Mouse (Mus musculus) heart, adult 18-20 months (tissue): Measurements from ENCODE around the gene Lmna. TPM values are rescaled to one million over a fixed set of nuclear protein-coding genes. Genes with fewer than 3 reads are reported as not detected.

Source experiments
- DNase-seq, 2 experiments: peaks; one replicate each; pipeline ENCODE4 v3.0.0; 2021 to 2022; ENCODE audit warnings: mixed read lengths in 1 of 2
- long read RNA-seq, 2 experiments: library from polyadenylated mRNA; stranded (forward); transcript quantifications; one replicate each; pipeline ENCODE4 v2.0.0; 2021
- total RNA-seq, 2 experiments: library from RNA; stranded (reverse); gene quantifications; 2 replicates each; pipeline ENCODE4 v1.2.3; 2021

Gene Lmna
- total RNA-seq = 100 to 1,000 TPM; 113 to 129 TPM
- long read RNA-seq, experiment 1, transcript Lmna-201 (12 exons, 3,156 nt) = minor isoform, 54 of 360 reads
- long read RNA-seq, experiment 1, transcript Lmna-203 (10 exons, 2,021 nt) = major isoform, 103 of 360 reads
- long read RNA-seq, experiment 1, partial matches to known transcripts = 176 of 360 reads
- long read RNA-seq, experiment 1, other reads (novel, unspliced or antisense) = 24 of 360 reads
- long read RNA-seq, experiment 2, transcript Lmna-201 (12 exons, 3,156 nt) = minor isoform, 27 of 263 reads
- long read RNA-seq, experiment 2, transcript Lmna-203 (10 exons, 2,021 nt) = major isoform, 57 of 263 reads
- long read RNA-seq, experiment 2, partial matches to known transcripts = 160 of 263 reads
- long read RNA-seq, experiment 2, other reads (novel, unspliced or antisense) = 17 of 263 reads

- DNase-seq = peak; percentile 93 to 96
Measured at GRCm38 (mm10) chr3:88509692-88510420, at the start of gene Lmna. Gene Lmna, minus strand, starts transcription at chr3:88509956.

- no peak for DNase-seq
Measured at GRCm38 (mm10) chr3:88556616-88557015, 46.9 kb upstream of the Lmna start.

GRCm38 (mm10) chr3:88555731-88556130, 46.0 kb upstream of the Lmna start:
- DNase-seq = no peak

- no peak for DNase-seq
Measured at GRCm38 (mm10) chr3:88555069-88555605, 45.4 kb upstream of the Lmna start.

- DNase-seq = peak in 1 of 2 experiments; percentile 70
Measured at GRCm38 (mm10) chr3:88553880-88554586, 44.3 kb upstream of the Lmna start.

GRCm38 (mm10) chr3:88553525-88553879, 43.7 kb upstream of the Lmna start, which contains the start of gene Ubqln4:
Gene Ubqln4, plus strand, starts transcription at chr3:88553758.
- peak; percentile 93 for DNase-seq

GRCm38 (mm10) chr3:88552676-88553524, 43.1 kb upstream of the Lmna start, which contains the start of gene Lamtor2:
Gene Lamtor2, minus strand, starts transcription at chr3:88553074.
- DNase-seq = peak; percentile 99

- no peak for DNase-seq
Measured at GRCm38 (mm10) chr3:88552082-88552645, 42.4 kb upstream of the Lmna start.

- no peak for DNase-seq
Measured at GRCm38 (mm10) chr3:88551586-88551985, 41.8 kb upstream of the Lmna start.

GRCm38 (mm10) chr3:88548180-88548917, 38.6 kb upstream of the Lmna start, which contains the start of gene Rab25:
Gene Rab25, minus strand, starts transcription at chr3:88548300.
- DNase-seq = no peak

- no peak for DNase-seq
Measured at GRCm38 (mm10) chr3:88546674-88547418, 37.1 kb upstream of the Lmna start.

GRCm38 (mm10) chr3:88544955-88545591, 35.3 kb upstream of the Lmna start:
- no peak for DNase-seq

- no peak for DNase-seq
Measured at GRCm38 (mm10) chr3:88544514-88544913, 34.8 kb upstream of the Lmna start.

GRCm38 (mm10) chr3:88543651-88544410, 34.1 kb upstream of the Lmna start:
- no peak for DNase-seq

- no peak for DNase-seq
Measured at GRCm38 (mm10) chr3:88543174-88543573, 33.4 kb upstream of the Lmna start.

- no peak for DNase-seq
Measured at GRCm38 (mm10) chr3:88542486-88542885, 32.7 kb upstream of the Lmna start.

- DNase-seq = no peak
Measured at GRCm38 (mm10) chr3:88541622-88542401, 32.1 kb upstream of the Lmna start.
